Mouse (Mus musculus) intestine, embryonic 16.5 days (tissue): ENCODE measurements around the gene Ap1b1. TPM values are rescaled to one million over a fixed set of nuclear protein-coding genes. Genes with fewer than 3 reads are reported as not detected.

Source experiments
- ATAC-seq: fragments of 200-750 bp; cut with Nextera tagmentation; 2 replicates; pipeline ENCODE4 v1.8.0; 2017; ENCODE audit warnings: moderate TSS enrichment, moderate library complexity
- H3K27ac ChIP-seq: fragments of 300-500 bp; sonication (generic); 2 replicates; pipeline ENCODE4 v1.5.1; 2014; ENCODE audit warnings: mild to moderate bottlenecking, low read length
- H3K27me3 ChIP-seq: fragments of 300-500 bp; sonication (generic); replicated peaks from 2 replicates; pipeline ENCODE4 v1.6.1; 2014; ENCODE audit warnings: low read length, control low read depth, mixed read lengths; ENCODE audit not compliant: control insufficient read depth, insufficient read depth
- H3K36me3 ChIP-seq: fragments of 300-500 bp; sonication (generic); 2 replicates; pipeline ENCODE4 v1.6.1; 2014; ENCODE audit warnings: low read length, control low read depth; ENCODE audit not compliant: control insufficient read depth, insufficient read depth
- H3K4me1 ChIP-seq: fragments of 300-500 bp; sonication (generic); 2 replicates; pipeline ENCODE4 v1.6.1; 2014; ENCODE audit warnings: low read length, control low read depth, mixed read lengths; ENCODE audit not compliant: control insufficient read depth, insufficient read depth
- H3K4me2 ChIP-seq: fragments of 300-500 bp; sonication (generic); 2 replicates; pipeline ENCODE4 v1.6.1; 2014; ENCODE audit warnings: low read depth, low read length, control low read depth
- H3K4me3 ChIP-seq: fragments of 300-500 bp; sonication (generic); 2 replicates; pipeline ENCODE4 v1.5.1; 2014; ENCODE audit warnings: mild to moderate bottlenecking, low read length
- H3K9ac ChIP-seq: fragments of 300-500 bp; sonication (generic); 2 replicates; pipeline ENCODE4 v1.6.1; 2014; ENCODE audit warnings: low read depth, low read length
- H3K9me3 ChIP-seq: fragments of 300-500 bp; sonication (generic); 2 replicates; pipeline ENCODE4 v1.6.1; 2016; ENCODE audit warnings: low read length, control low read depth; ENCODE audit not compliant: control insufficient read depth
- WGBS: fragments of 180-500 bp; shearing (Covaris S2); extraction: QIAGEN DNeasy Blood & Tissue Kit; methylation state at CpG from one replicate; pipeline ENCODE4 v1.1.7; 2014; 5-methylcytosine and 5-hydroxymethylcytosine counted together
- polyA plus RNA-seq: library from polyadenylated mRNA; unstranded; fragments of >200 nt; fragmentation: Nextera tagmentation; extraction: Ambion mirVana; gene quantifications from 2 replicates; pipeline ENCODE4 v1.2.1, GENCODE M21; 2015

Gene Ap1b1
- polyA plus RNA-seq, 1 experiment from 2014 or later: 81.2 TPM

- H3K27me3 ChIP-seq: no peaks in the 10 kb centered on the region
- no peak overlapping the region for H3K9ac ChIP-seq
- H3K9me3 ChIP-seq: no peaks in the 10 kb centered on the region
- WGBS: 76% methylated on average over 1 of the region's 1 CpGs
- ATAC-seq: no peak
- H3K4me1 ChIP-seq: no peaks in the 10 kb centered on the region
- H3K36me3 ChIP-seq: peaks cover 5% of the 10 kb centered on the region; the same call in 1 of the 2 replicates
- H3K27ac ChIP-seq: no peak overlapping the region
- H3K4me2 ChIP-seq: no peak overlapping the region
- no peak overlapping the region for H3K4me3 ChIP-seq
Observed at GRCm38 (mm10) chr11:5011480-5011879, 24.9 kb downstream of the Ap1b1 start.

- no peak for ATAC-seq
- Histone ChIP-seq H3K27me3 (no peaks in the 10 kb centered on the region), H3K9ac (no peak overlapping the region), H3K4me3 (no peak overlapping the region), H3K4me1 (no peaks in the 10 kb centered on the region), H3K4me2 (no peak overlapping the region), H3K9me3 (no peaks in the 10 kb centered on the region), H3K27ac (no peak overlapping the region), H3K36me3 (peaks cover 11% of the 10 kb centered on the region; the same call in 1 of the 2 replicates)
- 82% methylated on average over 5 of the region's 5 CpGs for WGBS
Observed at GRCm38 (mm10) chr11:5012213-5012715, 25.6 kb downstream of the Ap1b1 start.

- H3K9me3 ChIP-seq: no peaks in the 10 kb centered on the region
Observed at GRCm38 (mm10) chr11:5015720-5016119, 29.1 kb downstream of the Ap1b1 start.

DNA sequence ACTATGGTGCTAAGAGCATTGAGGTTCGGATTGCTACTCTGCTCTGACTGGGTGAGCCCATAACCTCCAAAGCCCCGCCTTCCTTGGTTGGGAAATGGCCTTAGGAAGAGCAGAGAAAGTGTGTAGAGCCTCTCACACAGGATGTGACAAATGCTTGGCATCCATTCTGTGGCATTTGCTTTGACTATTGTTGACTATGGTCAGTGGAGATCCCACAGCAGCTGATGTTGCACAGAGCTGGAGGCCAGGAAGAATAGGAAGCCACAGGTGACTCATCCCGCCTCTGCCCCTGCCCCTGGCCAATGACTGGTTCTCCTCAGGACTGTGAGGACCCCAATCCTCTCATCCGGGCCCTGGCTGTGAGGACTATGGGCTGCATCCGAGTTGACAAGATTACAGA is 29.7 kb downstream of the Ap1b1 start:
- ATAC-seq: no peak
- no peaks in the 10 kb centered on the region for H3K9me3 ChIP-seq
- no peak overlapping the region for H3K9ac ChIP-seq
- peaks cover 18% of the 10 kb centered on the region for H3K36me3 ChIP-seq
- H3K4me1 ChIP-seq: no peaks in the 10 kb centered on the region
- no peak overlapping the region for H3K27ac ChIP-seq
- H3K27me3 ChIP-seq: no peaks in the 10 kb centered on the region
- 85% methylated on average over 5 of the region's 5 CpGs for WGBS
- no peak overlapping the region for H3K4me3 ChIP-seq
- no peak overlapping the region for H3K4me2 ChIP-seq

More at GRCm38 (mm10) chr11:5015720-5016119, 29.1 kb downstream of the Ap1b1 start:
- H3K4me1 ChIP-seq: no peaks in the 10 kb centered on the region
- no peak overlapping the region for H3K4me2 ChIP-seq
- H3K27me3 ChIP-seq: no peaks in the 10 kb centered on the region
- no peak overlapping the region for H3K9ac ChIP-seq
- ATAC-seq: no peak
- 49% methylated on average over 2 of the region's 2 CpGs for WGBS
- no peak overlapping the region for H3K27ac ChIP-seq
- peaks cover 18% of the 10 kb centered on the region for H3K36me3 ChIP-seq
- no peak overlapping the region for H3K4me3 ChIP-seq

- Histone ChIP-seq H3K4me2 (no peak overlapping the region), H3K9me3 (no peaks in the 10 kb centered on the region), H3K27ac (no peak overlapping the region), H3K36me3 (peaks cover 13% of the 10 kb centered on the region), H3K4me3 (no peak overlapping the region), H3K4me1 (no peaks in the 10 kb centered on the region), H3K27me3 (no peaks in the 10 kb centered on the region), H3K9ac (no peak overlapping the region)
- no peak for ATAC-seq
- WGBS: 60% methylated on average over 6 of the region's 6 CpGs
Observed at GRCm38 (mm10) chr11:5017506-5017905, 30.9 kb downstream of the Ap1b1 start.

- 100% methylated on average over 1 of the region's 1 CpGs for WGBS
- no peaks in the 10 kb centered on the region for H3K27me3 ChIP-seq
- no peak overlapping the region for H3K4me3 ChIP-seq
- no peaks in the 10 kb centered on the region for H3K9me3 ChIP-seq
- H3K9ac ChIP-seq: no peak overlapping the region
- no peaks in the 10 kb centered on the region; the same call in none of the 2 replicates for H3K36me3 ChIP-seq
- no peak overlapping the region for H3K4me2 ChIP-seq
- no peak for ATAC-seq
- H3K27ac ChIP-seq: no peak overlapping the region
- no peaks in the 10 kb centered on the region for H3K4me1 ChIP-seq
Observed at GRCm38 (mm10) chr11:5025108-5025507, 38.5 kb downstream of the Ap1b1 start.

GRCm38 (mm10) chr11:5028228-5028627 is 41.6 kb downstream of the Ap1b1 start:
- ATAC-seq: no peak
- Histone ChIP-seq H3K27ac (no peak overlapping the region), H3K9ac (no peak overlapping the region), H3K4me1 (no peaks in the 10 kb centered on the region), H3K36me3 (peaks cover 4% of the 10 kb centered on the region), H3K4me3 (no peak overlapping the region), H3K9me3 (no peaks in the 10 kb centered on the region), H3K4me2 (no peak overlapping the region), H3K27me3 (no peaks in the 10 kb centered on the region)
- 94% methylated on average over 7 of the region's 7 CpGs for WGBS

DNA sequence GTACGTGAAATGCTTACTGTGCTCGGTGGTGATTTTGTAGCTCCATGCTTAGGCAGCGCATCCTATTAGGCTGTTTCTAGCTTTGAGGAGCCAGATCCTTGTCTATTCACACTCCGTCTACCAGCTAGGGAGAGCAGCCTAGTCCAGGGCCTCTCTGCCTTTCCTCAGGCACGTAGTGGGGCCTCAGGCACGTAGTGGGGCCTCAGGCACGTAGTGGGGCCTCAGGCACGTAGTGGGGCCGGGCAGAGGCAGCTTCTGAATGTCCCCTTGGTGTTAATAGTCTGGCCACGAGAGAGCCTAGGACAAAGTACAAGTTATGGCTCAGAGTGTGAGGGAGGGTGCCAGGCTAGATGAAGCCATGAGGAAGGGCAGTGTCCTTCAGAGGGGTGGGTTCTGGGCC is 46.1 kb downstream of the Ap1b1 start:
- WGBS: 93% methylated on average over 10 of the region's 10 CpGs
- no peak for ATAC-seq
- no peaks in the 10 kb centered on the region for H3K4me1 ChIP-seq
- H3K4me2 ChIP-seq: no peak overlapping the region
- no peak overlapping the region for H3K9ac ChIP-seq
- H3K27me3 ChIP-seq: no peaks in the 10 kb centered on the region
- no peak overlapping the region for H3K4me3 ChIP-seq
- no peak overlapping the region for H3K27ac ChIP-seq
- peaks cover 23% of the 10 kb centered on the region for H3K36me3 ChIP-seq
- H3K9me3 ChIP-seq: no peaks in the 10 kb centered on the region

DNA sequence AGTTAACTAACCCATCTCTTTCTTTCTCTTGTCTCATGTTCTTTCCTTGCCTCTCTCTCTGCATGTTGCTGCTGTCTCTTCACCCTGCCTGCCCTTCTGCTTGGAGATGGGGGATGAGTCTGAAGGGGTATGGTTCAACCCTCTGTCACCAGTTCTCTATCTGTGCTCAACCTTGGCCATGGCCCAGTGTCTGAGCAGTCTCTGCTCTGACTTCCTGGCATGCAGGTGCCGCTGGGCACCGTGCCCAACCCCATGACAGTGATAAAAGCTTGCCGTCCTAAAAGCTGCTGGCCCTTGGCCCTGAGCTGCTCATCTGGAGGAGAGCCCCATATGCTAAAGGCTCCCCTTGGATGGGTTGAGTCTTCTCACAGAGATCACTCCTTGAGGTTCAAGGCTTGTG is 46.5 kb downstream of the Ap1b1 start:
- Histone ChIP-seq H3K4me3 (no peak overlapping the region), H3K4me2 (no peak overlapping the region), H3K9ac (no peak overlapping the region), H3K27ac (no peak overlapping the region), H3K4me1 (no peaks in the 10 kb centered on the region), H3K9me3 (no peaks in the 10 kb centered on the region), H3K36me3 (peaks cover 23% of the 10 kb centered on the region), H3K27me3 (no peaks in the 10 kb centered on the region)
- no peak for ATAC-seq
- 92% methylated on average over 3 of the region's 3 CpGs for WGBS

- no peaks in the 10 kb centered on the region for H3K9me3 ChIP-seq
- H3K27ac ChIP-seq: no peak overlapping the region
- H3K9ac ChIP-seq: no peak overlapping the region
- 87% methylated on average over 4 of the region's 4 CpGs for WGBS
- H3K36me3 ChIP-seq: peaks cover 27% of the 10 kb centered on the region
- no peaks in the 10 kb centered on the region for H3K27me3 ChIP-seq
- no peaks in the 10 kb centered on the region for H3K4me1 ChIP-seq
- no peak overlapping the region for H3K4me3 ChIP-seq
- no peak for ATAC-seq
- H3K4me2 ChIP-seq: no peak overlapping the region
Observed at GRCm38 (mm10) chr11:5035421-5035820, 48.8 kb downstream of the Ap1b1 start.
